Mouse (Mus musculus) midbrain, embryonic 16.5 days (tissue): ENCODE results near the gene Arl3. TPM values are rescaled to one million over a fixed set of nuclear protein-coding genes. Genes with fewer than 3 reads are reported as not detected.
A peak's percentile ranks its signal among the peaks of the same experiment; 100 is the strongest.

Source experiments
- ATAC-seq: fragments of 200-750 bp; cut with Nextera tagmentation; 2 replicates; pipeline ENCODE4 v1.8.0; 2017; ENCODE audit warnings: moderate TSS enrichment
- H3K27ac ChIP-seq: fragments of 300-500 bp; sonication (generic); 2 replicates; pipeline ENCODE4 v1.5.1; 2014; ENCODE audit warnings: mild to moderate bottlenecking, low read length, mixed read lengths
- H3K27me3 ChIP-seq: fragments of 300-500 bp; sonication (generic); 2 replicates; pipeline ENCODE4 v1.6.1; 2014; ENCODE audit warnings: low read depth, low read length, mixed read lengths; ENCODE audit not compliant: control insufficient read depth, insufficient read depth
- H3K36me3 ChIP-seq: fragments of 300-500 bp; sonication (generic); 2 replicates; pipeline ENCODE4 v1.6.1; 2014; ENCODE audit warnings: mild to moderate bottlenecking, low read length, moderate library complexity, mixed read lengths; ENCODE audit not compliant: control insufficient read depth, insufficient read depth
- H3K4me1 ChIP-seq: fragments of 300-500 bp; sonication (generic); 2 replicates; pipeline ENCODE4 v1.6.1; 2014; ENCODE audit warnings: mild to moderate bottlenecking, low read length, mixed read lengths; ENCODE audit not compliant: control insufficient read depth, insufficient read depth
- H3K4me2 ChIP-seq: fragments of 300-500 bp; sonication (generic); 2 replicates; pipeline ENCODE4 v1.6.1; 2014; ENCODE audit warnings: mild to moderate bottlenecking, low read length, mixed read lengths
- H3K4me3 ChIP-seq: fragments of 300-500 bp; sonication (generic); 2 replicates; pipeline ENCODE4 v1.5.1; 2014; ENCODE audit warnings: low read depth, mild to moderate bottlenecking, low read length, moderate library complexity, mixed read lengths
- H3K9ac ChIP-seq: fragments of 300-500 bp; sonication (generic); 2 replicates; pipeline ENCODE4 v1.6.1; 2014; ENCODE audit warnings: low read depth, low read length, mixed read lengths
- H3K9me3 ChIP-seq: fragments of 300-500 bp; sonication (generic); replicated peaks from 2 replicates; pipeline ENCODE4 v1.6.1; 2014; ENCODE audit warnings: mild to moderate bottlenecking, low read length, mixed read lengths; ENCODE audit not compliant: control insufficient read depth, poor library complexity, severe bottlenecking
- WGBS: fragments of 180-500 bp; shearing (Covaris S2); extraction: QIAGEN DNeasy Blood & Tissue Kit; methylation state at CpG from one replicate; pipeline ENCODE4 v1.1.7; 2014; 5-methylcytosine and 5-hydroxymethylcytosine counted together
- polyA plus RNA-seq: library from polyadenylated mRNA; unstranded; fragments of >200 nt; fragmentation: Nextera tagmentation; extraction: Ambion mirVana; gene quantifications from 2 replicates; pipeline ENCODE4 v1.2.1, GENCODE M21; 2015

The Arl3 gene
- 213 and 226 TPM in 2 replicates for polyA plus RNA-seq

DNA sequence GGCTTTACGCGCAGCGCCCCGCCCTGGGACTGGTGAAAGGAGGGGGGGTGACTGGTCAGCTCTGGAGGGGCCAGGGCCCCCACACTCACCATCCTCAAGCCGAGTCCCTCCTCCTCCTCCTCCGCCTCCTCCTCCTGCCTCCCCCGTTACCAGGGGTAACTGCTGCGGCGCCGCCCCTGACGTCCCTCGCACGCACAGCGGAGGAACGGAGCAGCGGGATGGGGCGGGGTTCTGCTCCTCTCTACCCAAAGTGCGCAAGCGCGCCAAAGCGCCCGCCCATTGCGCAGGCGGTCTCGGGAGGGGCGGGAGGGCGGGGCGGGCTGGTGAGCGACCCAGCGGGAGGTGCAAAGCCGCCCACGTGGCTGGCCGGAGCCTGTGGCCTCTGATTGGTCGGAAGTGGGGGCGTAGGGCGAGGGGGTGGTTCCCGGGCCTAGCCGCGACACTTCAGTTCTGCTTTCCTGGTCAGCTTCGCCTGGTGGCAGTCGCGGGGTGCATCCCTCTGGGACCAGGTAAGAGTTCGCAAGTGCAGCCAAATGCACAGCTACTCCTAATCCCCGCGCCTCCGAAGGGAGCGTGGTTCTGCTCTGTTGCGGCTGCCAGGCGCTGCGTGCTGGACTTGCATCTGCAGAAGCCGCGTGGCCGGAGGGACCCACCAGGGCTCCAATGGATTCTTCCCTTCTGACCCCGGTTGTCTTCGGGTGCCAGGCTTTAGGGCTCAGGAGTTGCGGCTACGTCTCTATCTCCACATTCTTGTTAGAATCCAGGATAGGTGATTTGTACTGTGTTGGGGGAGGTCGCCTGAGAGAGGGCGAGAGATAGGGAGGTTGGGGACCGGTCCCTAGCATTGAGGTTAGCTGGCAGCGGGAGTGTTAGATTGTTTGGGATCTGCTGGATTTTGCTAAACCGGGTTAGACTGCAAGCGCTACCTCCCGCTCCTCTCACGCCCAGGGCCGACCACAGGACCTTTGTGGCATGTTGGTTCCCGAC, at the start of gene Arl3, which contains the start of gene Sfxn2:
TSS of gene Arl3 (minus strand) at position 248 of the 987 bp plus-strand sequence.
TSS of gene Sfxn2 (plus strand) at position 415 of the 987 bp plus-strand sequence.
- Histone ChIP-seq H3K9ac (peak within 1 kb of the TSS; percentile 78), H3K4me2 (peak within 1 kb of the TSS; percentile 87), H3K4me1 (peaks cover 19% of the 10 kb centered on the region), H3K4me3 (peak within 1 kb of the TSS; percentile 69), H3K36me3 (no peaks in the 10 kb centered on the region), H3K27me3 (no peaks in the 10 kb centered on the region), H3K9me3 (no peaks in the 10 kb centered on the region), H3K27ac (peak within 1 kb of the TSS; percentile 90)
- WGBS = under 1% methylated on average over 55 of the region's 67 CpGs
- ATAC-seq = peak; percentile 95

DNA sequence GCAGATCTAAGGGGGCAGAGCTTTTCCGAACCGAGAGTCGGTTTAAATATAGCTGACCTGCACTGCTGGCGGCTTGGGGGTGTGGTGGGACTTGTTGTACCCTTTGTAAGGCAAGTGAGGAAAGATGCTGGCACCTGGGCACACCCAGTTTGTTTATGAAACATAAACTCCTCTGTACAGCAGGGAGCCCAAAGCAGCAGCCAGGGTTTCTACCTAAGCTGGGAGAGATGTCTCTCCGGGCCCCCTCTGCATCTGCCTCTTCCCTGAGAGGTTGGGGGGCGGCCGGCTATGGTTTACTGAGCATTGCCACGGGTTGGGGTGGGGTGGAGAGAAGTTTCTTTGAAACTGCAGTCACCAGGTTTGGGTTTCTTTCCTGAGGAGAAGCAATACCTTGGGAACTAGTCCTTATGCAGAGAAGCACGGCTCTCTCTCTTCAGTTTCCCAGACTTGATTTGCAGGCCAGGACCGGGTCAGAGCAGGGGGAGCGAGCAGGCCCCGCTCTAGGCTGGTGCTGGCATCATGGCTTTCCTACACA, 49.7 kb upstream of the Arl3 start:
- peak overlapping the region; percentile 35; the same call in 1 of the 2 replicates for H3K9ac ChIP-seq
- H3K4me2 ChIP-seq = peak overlapping the region; percentile 42; the same call in 1 of the 2 replicates
- H3K4me3 ChIP-seq = no peak overlapping the region
- H3K27me3 ChIP-seq = no peaks in the 10 kb centered on the region
- WGBS = 37% methylated on average over 12 of the region's 12 CpGs
- H3K4me1 ChIP-seq = peaks cover 39% of the 10 kb centered on the region
- H3K27ac ChIP-seq = no peak overlapping the region
- H3K9me3 ChIP-seq = no peaks in the 10 kb centered on the region
- no peaks in the 10 kb centered on the region for H3K36me3 ChIP-seq
- ATAC-seq = 0 out of 2 replicates have a peak, but pooled peaks have one; percentile 11

DNA sequence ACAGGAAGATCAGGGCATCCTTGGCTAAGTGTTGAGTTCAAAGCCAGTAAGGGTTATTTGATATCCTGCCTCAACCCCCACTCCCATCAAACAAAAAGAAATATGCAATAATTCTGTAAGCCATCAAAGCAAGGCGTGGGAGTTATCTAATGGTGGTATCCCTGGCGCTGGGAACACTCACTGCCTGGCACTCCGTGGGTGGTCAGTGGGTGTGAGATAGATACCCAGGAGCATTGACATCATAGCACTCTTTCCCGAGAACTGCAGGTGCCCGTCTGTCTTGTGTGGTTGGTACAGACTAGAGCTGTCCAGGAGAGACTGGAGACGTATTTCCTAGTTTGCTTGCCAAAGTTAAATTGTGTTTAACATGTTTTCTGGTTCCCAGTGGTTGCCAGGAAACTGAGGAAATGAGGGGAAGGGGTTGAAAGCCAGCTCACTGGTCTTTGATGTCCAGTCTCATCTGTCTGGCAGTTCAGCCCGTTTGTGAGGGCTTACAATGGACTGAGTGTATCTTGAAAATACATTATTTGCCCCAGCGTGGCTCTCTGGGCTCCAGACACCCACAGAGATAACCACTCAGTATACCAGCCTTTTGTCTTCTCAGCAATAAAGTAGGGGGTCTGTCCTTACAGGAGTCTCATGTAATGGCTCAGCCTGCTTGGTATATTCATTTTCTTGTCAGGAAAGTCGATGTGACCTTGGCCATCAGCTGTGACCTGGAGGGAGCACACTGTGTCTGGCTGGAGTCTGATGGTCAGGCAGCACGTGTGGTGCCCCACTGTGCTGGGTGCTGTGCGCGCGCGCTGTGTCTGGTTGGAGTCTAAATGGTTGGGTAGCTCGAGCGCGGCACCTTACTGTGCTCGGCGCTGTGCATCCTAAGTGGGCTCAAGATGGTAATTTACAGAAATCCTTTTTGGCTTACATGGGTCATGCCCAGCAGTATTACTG, 48.5 kb upstream of the Arl3 start:
- ATAC-seq = no peak
- H3K4me1 ChIP-seq = peaks cover 39% of the 10 kb centered on the region
- no peaks in the 10 kb centered on the region for H3K9me3 ChIP-seq
- H3K27me3 ChIP-seq = no peaks in the 10 kb centered on the region
- WGBS = 51% methylated on average over 19 of the region's 19 CpGs
- peak overlapping the region; percentile 24; the same call in 1 of the 2 replicates for H3K27ac ChIP-seq
- H3K36me3 ChIP-seq = no peaks in the 10 kb centered on the region
- no peak overlapping the region for H3K4me2 ChIP-seq
- no peak overlapping the region for H3K9ac ChIP-seq
- no peak overlapping the region for H3K4me3 ChIP-seq

DNA sequence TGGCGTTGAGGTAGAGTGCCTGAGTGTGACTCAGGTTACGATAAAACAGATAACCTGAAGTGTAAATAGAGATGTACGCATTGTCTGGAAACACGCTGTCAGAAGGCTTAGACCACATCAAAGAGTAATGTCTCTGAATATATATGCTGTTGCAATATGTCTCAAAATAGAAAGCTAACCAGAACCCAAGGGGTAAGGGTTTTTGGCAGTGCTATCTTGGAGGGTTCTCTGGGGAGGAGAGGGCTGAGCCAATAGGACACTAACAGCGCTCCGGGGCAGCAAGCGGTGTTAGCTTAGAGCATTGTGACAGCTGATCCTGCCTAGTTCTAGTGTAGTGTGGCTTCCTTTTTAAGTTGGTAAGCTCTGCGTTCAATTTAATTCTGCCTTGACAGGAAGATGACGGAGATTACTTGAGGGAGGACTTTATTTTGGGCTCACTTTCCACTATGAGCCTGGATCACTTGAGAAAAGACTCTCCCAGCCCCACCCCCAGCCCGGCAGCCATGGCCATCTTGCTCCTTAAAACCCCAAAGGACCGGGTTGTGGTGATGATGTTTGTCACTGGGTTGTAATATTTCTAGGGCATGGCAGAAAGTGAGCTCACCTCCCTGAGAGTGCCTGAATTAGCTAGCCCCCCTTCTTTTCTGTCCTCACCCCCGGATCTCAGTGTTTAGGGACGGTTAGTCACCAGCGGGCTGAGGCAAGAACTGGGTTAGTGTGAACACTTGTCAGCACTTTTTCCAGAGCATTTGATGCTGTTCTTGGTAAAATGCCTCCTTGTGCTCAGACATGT, 47.2 kb upstream of the Arl3 start:
- no peak for ATAC-seq
- Histone ChIP-seq H3K9me3 (no peaks in the 10 kb centered on the region), H3K4me3 (no peak overlapping the region), H3K27ac (no peak overlapping the region), H3K27me3 (no peaks in the 10 kb centered on the region), H3K36me3 (no peaks in the 10 kb centered on the region), H3K4me1 (peaks cover 39% of the 10 kb centered on the region), H3K9ac (no peak overlapping the region), H3K4me2 (no peak overlapping the region)
- 64% methylated on average over 14 of the region's 14 CpGs for WGBS

DNA sequence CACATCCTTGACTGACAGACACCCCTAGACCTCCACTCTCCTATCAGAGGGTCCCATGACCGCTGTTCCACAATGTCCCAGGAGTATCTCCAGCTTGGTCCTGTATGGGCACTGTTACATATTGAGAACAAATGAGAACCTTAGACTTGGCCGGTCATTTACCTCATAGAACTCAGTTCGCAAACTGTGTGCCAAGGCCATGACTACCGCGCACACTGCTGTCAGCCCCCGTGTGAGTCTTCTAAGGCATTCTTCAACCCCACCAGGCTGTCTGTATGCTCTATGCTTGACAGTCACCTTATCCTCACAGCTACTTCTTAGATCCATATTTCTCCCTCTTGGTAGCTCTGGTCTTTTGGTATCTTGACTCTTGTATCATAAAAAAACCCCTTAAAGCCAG, 46.5 kb upstream of the Arl3 start:
- Histone ChIP-seq H3K4me1 (peaks cover 39% of the 10 kb centered on the region), H3K9me3 (no peaks in the 10 kb centered on the region), H3K4me3 (no peak overlapping the region), H3K4me2 (no peak overlapping the region), H3K9ac (no peak overlapping the region), H3K36me3 (no peaks in the 10 kb centered on the region), H3K27ac (no peak overlapping the region), H3K27me3 (no peaks in the 10 kb centered on the region)
- 93% methylated on average over 6 of the region's 6 CpGs for WGBS
- no peak for ATAC-seq

DNA sequence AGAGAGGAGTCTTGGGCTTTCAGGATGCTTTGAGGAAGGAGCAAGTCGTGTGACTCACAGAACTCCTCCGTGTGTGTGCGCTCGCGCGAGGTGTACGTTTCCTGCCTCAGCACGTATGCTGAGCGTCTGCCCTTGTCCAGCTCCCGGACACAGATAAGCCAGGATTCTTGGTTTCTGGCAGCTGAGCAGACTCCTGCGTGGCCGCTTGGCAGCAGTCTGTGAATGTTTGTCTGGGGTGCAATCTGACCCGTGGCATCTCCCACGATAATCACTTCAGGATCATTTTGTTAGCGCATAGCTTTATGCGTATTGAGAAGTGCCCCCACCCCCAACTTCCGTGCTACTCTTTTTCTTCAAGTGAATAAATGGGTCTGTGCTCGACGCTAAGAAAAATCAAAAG, 46.0 kb upstream of the Arl3 start:
- Histone ChIP-seq H3K4me1 (peaks cover 33% of the 10 kb centered on the region), H3K27ac (no peak overlapping the region), H3K4me3 (no peak overlapping the region), H3K4me2 (no peak overlapping the region), H3K27me3 (no peaks in the 10 kb centered on the region), H3K36me3 (no peaks in the 10 kb centered on the region), H3K9ac (no peak overlapping the region), H3K9me3 (no peaks in the 10 kb centered on the region)
- 77% methylated on average over 19 of the region's 19 CpGs for WGBS
- no peak for ATAC-seq

DNA sequence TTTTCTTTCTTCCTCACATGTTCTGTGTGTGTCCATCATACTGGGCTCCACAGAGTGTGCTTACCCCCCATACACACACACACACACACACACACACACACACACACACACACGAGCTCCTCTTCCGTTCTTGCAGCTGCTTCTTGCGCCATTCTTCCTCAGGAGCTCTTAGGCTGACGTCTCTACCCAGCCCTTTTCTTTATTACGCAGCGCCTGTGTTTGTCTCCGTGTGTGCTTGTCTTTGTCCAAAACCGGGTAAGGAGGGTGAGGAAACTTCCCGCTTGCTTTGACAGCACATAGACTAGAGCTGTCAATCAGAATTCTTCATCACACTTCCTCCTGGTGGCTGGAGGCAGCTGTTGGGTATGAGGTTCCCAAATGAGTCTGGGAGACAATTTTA, 45.3 kb upstream of the Arl3 start:
- H3K27me3 ChIP-seq = no peaks in the 10 kb centered on the region
- no peaks in the 10 kb centered on the region for H3K9me3 ChIP-seq
- no peak overlapping the region for H3K4me2 ChIP-seq
- no peak overlapping the region for H3K9ac ChIP-seq
- no peak for ATAC-seq
- H3K4me1 ChIP-seq = peaks cover 27% of the 10 kb centered on the region
- WGBS = 49% methylated on average over 9 of the region's 9 CpGs
- H3K27ac ChIP-seq = no peak overlapping the region
- H3K36me3 ChIP-seq = no peaks in the 10 kb centered on the region
- no peak overlapping the region for H3K4me3 ChIP-seq

DNA sequence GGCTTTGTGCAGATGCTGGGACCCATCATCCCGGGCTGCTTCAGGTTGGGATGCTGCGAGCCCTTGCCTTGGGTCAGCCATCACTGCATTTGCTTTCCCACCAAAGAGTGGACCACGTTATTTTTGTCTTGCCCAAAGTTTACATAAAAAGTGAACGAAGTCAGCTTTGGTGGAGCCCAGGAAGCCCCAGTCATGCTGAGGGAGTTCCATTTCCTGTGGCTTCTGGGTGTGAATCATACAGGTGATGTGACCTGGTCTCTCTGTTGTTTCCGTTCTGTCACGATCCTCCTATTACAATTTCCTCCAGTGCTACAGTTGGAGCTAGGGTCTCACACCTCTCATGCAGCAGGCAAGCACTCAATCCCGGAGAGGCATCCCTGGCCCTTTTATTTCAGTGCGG, 44.4 kb upstream of the Arl3 start:
- Histone ChIP-seq H3K27ac (no peak overlapping the region), H3K36me3 (no peaks in the 10 kb centered on the region), H3K4me3 (no peak overlapping the region), H3K27me3 (no peaks in the 10 kb centered on the region), H3K9me3 (no peaks in the 10 kb centered on the region), H3K4me2 (no peak overlapping the region), H3K4me1 (peaks cover 18% of the 10 kb centered on the region; the same call in 1 of the 2 replicates), H3K9ac (no peak overlapping the region)
- ATAC-seq = no peak
- 93% methylated on average over 8 of the region's 8 CpGs for WGBS
